Mouse (Mus musculus) stomach, postnatal 0 days (tissue): Measurements from ENCODE around the gene Gpc3. TPM values are rescaled to one million over a fixed set of nuclear protein-coding genes. Genes with fewer than 3 reads are reported as not detected.

Experiments used
- ATAC-seq: fragments of 200-750 bp; cut with Nextera tagmentation; 2 replicates; pipeline ENCODE4 v1.8.0; 2017; ENCODE audit not compliant: low FRiP score, low TSS enrichment
- DNase-seq: peaks from one replicate; pipeline ENCODE4 v3.0.0-alpha.2; 2016; ENCODE audit warnings: low spot score
- H3K27ac ChIP-seq: fragments of 300-500 bp; sonication (generic); replicated peaks from 2 replicates; pipeline ENCODE4 v1.5.1; 2014; ENCODE audit warnings: mild to moderate bottlenecking, control low read depth
- H3K27me3 ChIP-seq: fragments of 300-500 bp; sonication (generic); 2 replicates; pipeline ENCODE4 v1.6.1; 2014; ENCODE audit warnings: low read length; ENCODE audit not compliant: control insufficient read depth, insufficient read depth
- H3K36me3 ChIP-seq: fragments of 300-500 bp; sonication (generic); 2 replicates; pipeline ENCODE4 v1.6.1; 2014; ENCODE audit warnings: low read length, mixed read lengths; ENCODE audit not compliant: control insufficient read depth, insufficient read depth
- H3K4me1 ChIP-seq: fragments of 300-500 bp; sonication (generic); replicated peaks from 2 replicates; pipeline ENCODE4 v1.6.1; 2014; ENCODE audit warnings: antibody characterized with exemption; ENCODE audit not compliant: control insufficient read depth, insufficient read depth
- H3K4me2 ChIP-seq: fragments of 300-500 bp; sonication (generic); replicated peaks from 2 replicates; pipeline ENCODE4 v1.6.1; 2014; ENCODE audit warnings: low read depth, mild to moderate bottlenecking, control low read depth, moderate library complexity
- H3K4me3 ChIP-seq: fragments of 300-500 bp; sonication (generic); 2 replicates; pipeline ENCODE4 v1.5.1; 2014; ENCODE audit warnings: low read depth, low read length, control low read depth
- H3K9ac ChIP-seq: fragments of 300-500 bp; sonication (generic); 2 replicates; pipeline ENCODE4 v1.6.1; 2014; ENCODE audit warnings: mild to moderate bottlenecking, low read length, control low read depth, mixed read lengths
- H3K9me3 ChIP-seq: fragments of 300-500 bp; sonication (generic); 2 replicates; pipeline ENCODE4 v1.6.1; 2016; ENCODE audit warnings: low read length; ENCODE audit not compliant: control insufficient read depth
- CTCF ChIP-seq: IDR thresholded peaks from 2 replicates; pipeline ENCODE4 v1.5.1; 2016; ENCODE audit warnings: antibody characterized with exemption, low read depth, mild to moderate bottlenecking, moderate library complexity
- EP300 ChIP-seq: optimal IDR thresholded peaks from 2 replicates; pipeline ENCODE3; 2016; ENCODE audit warnings: antibody characterized with exemption
- WGBS: fragments of 180-500 bp; shearing (Covaris S2); extraction: QIAGEN DNeasy Blood & Tissue Kit; methylation state at CpG from one replicate; pipeline ENCODE4 v1.1.7; 2014; 5-methylcytosine and 5-hydroxymethylcytosine counted together
- polyA plus RNA-seq: library from polyadenylated mRNA; unstranded; fragments of >200 nt; fragmentation: Nextera tagmentation; extraction: Ambion mirVana; gene quantifications from 2 replicates; pipeline ENCODE4 v1.2.1, GENCODE M21; 2015

Gpc3 gene
- polyA plus RNA-seq, 1 experiment from 2014 or later, result 238 TPM

- DNase-seq (no peak), ATAC-seq (no peak)
- H3K9ac ChIP-seq, result no peak overlapping the region
- no peak overlapping the region for H3K4me3 ChIP-seq
- H3K27me3 ChIP-seq, result no peaks in the 10 kb centered on the region
- TF ChIP-seq CTCF (no peak), EP300 (no peak)
- H3K27ac ChIP-seq, result no peak overlapping the region
- no peaks in the 10 kb centered on the region for H3K9me3 ChIP-seq
- WGBS, result 56% methylated on average over 3 of the region's 3 CpGs
- no peaks in the 10 kb centered on the region for H3K36me3 ChIP-seq
- H3K4me1 ChIP-seq, result no peaks in the 10 kb centered on the region
- H3K4me2 ChIP-seq, result no peak overlapping the region
These were observed 273.5 kb downstream of the Gpc3 start for GRCm38 (mm10) chrX:52340251-52340650.

- Histone ChIP-seq H3K4me3 (no peak overlapping the region), H3K4me1 (no peaks in the 10 kb centered on the region), H3K27me3 (no peaks in the 10 kb centered on the region), H3K4me2 (no peak overlapping the region), H3K9ac (no peak overlapping the region), H3K36me3 (no peaks in the 10 kb centered on the region), H3K27ac (no peak overlapping the region), H3K9me3 (no peaks in the 10 kb centered on the region)
- TF ChIP-seq CTCF, result no peak
- no peak for TF ChIP-seq EP300
- 72% methylated on average over 4 of the region's 4 CpGs for WGBS
- ATAC-seq (no peak), DNase-seq (no peak)
These were observed 292.0 kb downstream of the Gpc3 start for GRCm38 (mm10) chrX:52321791-52322190.

- Histone ChIP-seq H3K9ac (no peak overlapping the region), H3K36me3 (no peaks in the 10 kb centered on the region), H3K4me2 (no peak overlapping the region), H3K27ac (no peak overlapping the region), H3K4me3 (no peak overlapping the region), H3K9me3 (no peaks in the 10 kb centered on the region), H3K4me1 (no peaks in the 10 kb centered on the region), H3K27me3 (no peaks in the 10 kb centered on the region)
- ATAC-seq (no peak), DNase-seq (no peak)
- 54% methylated on average over 4 of the region's 4 CpGs for WGBS
- no peak for TF ChIP-seq CTCF
- no peak for TF ChIP-seq EP300
These were observed 293.1 kb downstream of the Gpc3 start for GRCm38 (mm10) chrX:52320653-52321052.

GRCm38 (mm10) chrX:52310976-52311375 lies 302.8 kb downstream of the Gpc3 start:
- no peak for ATAC-seq
- Histone ChIP-seq H3K4me2 (no peak overlapping the region), H3K27ac (no peak overlapping the region), H3K9me3 (no peaks in the 10 kb centered on the region), H3K9ac (no peak overlapping the region), H3K4me1 (no peaks in the 10 kb centered on the region), H3K36me3 (no peaks in the 10 kb centered on the region), H3K27me3 (no peaks in the 10 kb centered on the region), H3K4me3 (no peak overlapping the region)
- TF ChIP-seq CTCF (no peak), EP300 (no peak)
- no peak for DNase-seq
- 64% methylated on average over 2 of the region's 2 CpGs for WGBS

GRCm38 (mm10) chrX:52305226-52305625 lies 308.5 kb downstream of the Gpc3 start:
- no peak overlapping the region for H3K27ac ChIP-seq
- no peaks in the 10 kb centered on the region for H3K9me3 ChIP-seq
- TF ChIP-seq EP300 (no peak), CTCF (no peak)
- no peak overlapping the region for H3K9ac ChIP-seq
- H3K4me1 ChIP-seq, result no peaks in the 10 kb centered on the region
- no peak overlapping the region for H3K4me2 ChIP-seq
- no peaks in the 10 kb centered on the region for H3K27me3 ChIP-seq
- 78% methylated on average over 4 of the region's 4 CpGs for WGBS
- ATAC-seq (no peak), DNase-seq (no peak)
- H3K36me3 ChIP-seq, result no peaks in the 10 kb centered on the region
- H3K4me3 ChIP-seq, result no peak overlapping the region

- Histone ChIP-seq H3K36me3 (no peaks in the 10 kb centered on the region), H3K4me3 (no peak overlapping the region), H3K9me3 (no peaks in the 10 kb centered on the region), H3K27me3 (no peaks in the 10 kb centered on the region), H3K4me2 (no peak overlapping the region), H3K9ac (no peak overlapping the region), H3K27ac (no peak overlapping the region), H3K4me1 (no peaks in the 10 kb centered on the region)
- ATAC-seq, result no peak
- WGBS, result 21% methylated on average over 1 of the region's 1 CpGs
- no peak for TF ChIP-seq CTCF
- no peak for TF ChIP-seq EP300
- no peak for DNase-seq
These were observed 325.0 kb downstream of the Gpc3 start for GRCm38 (mm10) chrX:52288792-52289191.
